Mouse (Mus musculus): ENCODE measurements around the gene Dip2c.

Gene Dip2c

GRCm38 (mm10) chr13:9329307-9329915 lies 53.1 kb downstream of the Dip2c start:
- peak; percentile 14 for DNase-seq (ENCODE audit: low read depth, low spot score)

- DNase-seq (ENCODE audit: low read depth, low spot score), result no peak
Measured at GRCm38 (mm10) chr13:9333187-9333586, 56.9 kb downstream of the Dip2c start.

- DNase-seq (ENCODE audit: low read depth, low spot score), result no peak
Measured at GRCm38 (mm10) chr13:9340293-9340692, 64.0 kb downstream of the Dip2c start.

- no peak for DNase-seq (ENCODE audit: low read depth, low spot score)
Measured at GRCm38 (mm10) chr13:9342696-9343095, 66.4 kb downstream of the Dip2c start.

- DNase-seq (ENCODE audit: low read depth, low spot score), result no peak
Measured at GRCm38 (mm10) chr13:9347448-9347847, 71.1 kb downstream of the Dip2c start.

GRCm38 (mm10) chr13:9350670-9351069 lies 74.3 kb downstream of the Dip2c start:
- no peak for DNase-seq (ENCODE audit: low read depth, low spot score)

- DNase-seq (ENCODE audit: low read depth, low spot score), result no peak
Measured at GRCm38 (mm10) chr13:9353890-9354289, 77.6 kb downstream of the Dip2c start.

GRCm38 (mm10) chr13:9355331-9355730 lies 79.0 kb downstream of the Dip2c start:
- DNase-seq (ENCODE audit: low read depth, low spot score), result no peak

- DNase-seq (ENCODE audit: low read depth, low spot score), result no peak
Measured at GRCm38 (mm10) chr13:9361457-9361856, 85.1 kb downstream of the Dip2c start.

GRCm38 (mm10) chr13:9371387-9371786 lies 95.1 kb downstream of the Dip2c start:
- no peak for DNase-seq (ENCODE audit: low read depth, low spot score)

- no peak for DNase-seq (ENCODE audit: low read depth, low spot score)
Measured at GRCm38 (mm10) chr13:9377130-9377529, 100.8 kb downstream of the Dip2c start.

- DNase-seq (ENCODE audit: low read depth, low spot score), result no peak
Measured at GRCm38 (mm10) chr13:9380740-9381410, 104.5 kb downstream of the Dip2c start.

- no peak for DNase-seq (ENCODE audit: low read depth, low spot score)
Measured at GRCm38 (mm10) chr13:9388017-9388416, 111.7 kb downstream of the Dip2c start.

GRCm38 (mm10) chr13:9389334-9389733 lies 113.0 kb downstream of the Dip2c start:
- DNase-seq (ENCODE audit: low read depth, low spot score), result no peak

GRCm38 (mm10) chr13:9390204-9390804 lies 114.0 kb downstream of the Dip2c start:
- peak; percentile 38 for DNase-seq (ENCODE audit: low read depth, low spot score)

GRCm38 (mm10) chr13:9393470-9393869 lies 117.1 kb downstream of the Dip2c start:
- no peak for DNase-seq (ENCODE audit: low read depth, low spot score)

- no peak for DNase-seq (ENCODE audit: low read depth, low spot score)
Measured at GRCm38 (mm10) chr13:9395286-9395685, 119.0 kb downstream of the Dip2c start.

GRCm38 (mm10) chr13:9398846-9399245 lies 122.5 kb downstream of the Dip2c start:
- DNase-seq (ENCODE audit: low read depth, low spot score), result no peak

GRCm38 (mm10) chr13:9405399-9405798 lies 129.1 kb downstream of the Dip2c start:
- DNase-seq (ENCODE audit: low read depth, low spot score), result no peak

GRCm38 (mm10) chr13:9408983-9409382 lies 132.7 kb downstream of the Dip2c start:
- DNase-seq (ENCODE audit: low read depth, low spot score), result no peak

- no peak for DNase-seq (ENCODE audit: low read depth, low spot score)
Measured at GRCm38 (mm10) chr13:9418441-9418840, 142.1 kb downstream of the Dip2c start.

GRCm38 (mm10) chr13:9419213-9419612 lies 142.9 kb downstream of the Dip2c start:
- no peak for DNase-seq (ENCODE audit: low read depth, low spot score)

GRCm38 (mm10) chr13:9421949-9422348 lies 145.6 kb downstream of the Dip2c start:
- no peak for DNase-seq (ENCODE audit: low read depth, low spot score)

Data from WW6 (cell line).